Mouse (Mus musculus): Measurements from ENCODE around the gene Eno1.
A peak's percentile ranks its signal among the peaks of the same experiment; 100 is the strongest.

Eno1 gene

GRCm38 (mm10) chr4:150226818-150227688 lies 9.5 kb upstream of the Eno1 start:
- no peak for DNase-seq (ENCODE audit: low read depth)

- DNase-seq (ENCODE audit: low read depth), result no peak
Measured at GRCm38 (mm10) chr4:150228581-150229348, 7.8 kb upstream of the Eno1 start.

- no peak for DNase-seq (ENCODE audit: low read depth)
Measured at GRCm38 (mm10) chr4:150229747-150230390, 6.7 kb upstream of the Eno1 start.

GRCm38 (mm10) chr4:150230460-150231407 lies 5.8 kb upstream of the Eno1 start:
- DNase-seq (ENCODE audit: low read depth), result no peak

- no peak for DNase-seq (ENCODE audit: low read depth)
Measured at GRCm38 (mm10) chr4:150231871-150232270, 4.7 kb upstream of the Eno1 start.

- DNase-seq (ENCODE audit: low read depth), result no peak
Measured at GRCm38 (mm10) chr4:150234599-150235327, 1.8 kb upstream of the Eno1 start.

- no peak for DNase-seq (ENCODE audit: low read depth)
Measured at GRCm38 (mm10) chr4:150235585-150235984, 936 bp upstream of the Eno1 start.

GRCm38 (mm10) chr4:150236031-150236430 lies 490 bp upstream of the Eno1 start:
- no peak for DNase-seq (ENCODE audit: low read depth)

GRCm38 (mm10) chr4:150237636-150238361 lies 1.3 kb downstream of the Eno1 start:
- no peak for DNase-seq (ENCODE audit: low read depth)

GRCm38 (mm10) chr4:150238433-150239086 lies 2.0 kb downstream of the Eno1 start:
- no peak for DNase-seq (ENCODE audit: low read depth)

- no peak for DNase-seq (ENCODE audit: low read depth)
Measured at GRCm38 (mm10) chr4:150239087-150239480, 2.6 kb downstream of the Eno1 start.

GRCm38 (mm10) chr4:150239503-150239902 lies 3.0 kb downstream of the Eno1 start:
- DNase-seq (ENCODE audit: low read depth), result no peak

GRCm38 (mm10) chr4:150239951-150240368 lies 3.4 kb downstream of the Eno1 start:
- peak; percentile 91 for DNase-seq (ENCODE audit: low read depth)

GRCm38 (mm10) chr4:150240381-150240886 lies 3.9 kb downstream of the Eno1 start:
- no peak for DNase-seq (ENCODE audit: low read depth)

- DNase-seq (ENCODE audit: low read depth), result no peak
Measured at GRCm38 (mm10) chr4:150241708-150242107, 5.2 kb downstream of the Eno1 start.

GRCm38 (mm10) chr4:150242745-150243144 lies 6.2 kb downstream of the Eno1 start:
- DNase-seq (ENCODE audit: low read depth), result no peak

- no peak for DNase-seq (ENCODE audit: low read depth)
Measured at GRCm38 (mm10) chr4:150245876-150246275, 9.4 kb downstream of the Eno1 start.

- no peak for DNase-seq (ENCODE audit: low read depth)
Measured at GRCm38 (mm10) chr4:150248009-150248408, 11.5 kb downstream of the Eno1 start.

- no peak for DNase-seq (ENCODE audit: low read depth)
Measured at GRCm38 (mm10) chr4:150248917-150249316, 12.4 kb downstream of the Eno1 start.

Measured in c-Kit-positive CD71-negative TER-119-negative erythroid progenitor cells, embryonic 14.5 days (primary cell).